Mouse (Mus musculus) splenic B cell, adult 2 months (primary cell): ENCODE data around the gene Slc23a4.

ENCODE experiments used
- DNase-seq: peaks from one replicate; pipeline ENCODE4 v3.0.0-alpha.2; 2011; ENCODE audit warnings: low read depth, low spot score
- H3K27me3 ChIP-seq: 2 replicates; pipeline ENCODE4 v1.6.1; 2012; ENCODE audit warnings: mild to moderate bottlenecking, low read length, moderate library complexity, mixed read lengths; ENCODE audit not compliant: control insufficient read depth, poor library complexity, insufficient read depth, severe bottlenecking
- H3K36me3 ChIP-seq: 2 replicates; pipeline ENCODE4 v1.6.1; 2012; ENCODE audit warnings: mild to moderate bottlenecking, low read length, moderate library complexity, mixed read lengths; ENCODE audit not compliant: control insufficient read depth, poor library complexity, insufficient read depth, severe bottlenecking

The Slc23a4 gene

GRCm38 (mm10) chr6:34895569-34895968 lies 92.6 kb downstream of the Slc23a4 start:
- peaks cover 4% of the 10 kb centered on the region for H3K36me3 ChIP-seq
- H3K27me3 ChIP-seq = no peaks in the 10 kb centered on the region
- DNase-seq = no peak
